Mouse (Mus musculus) kidney, embryonic 15.5 days (tissue): ENCODE results near the gene Nrxn2. TPM values are rescaled to one million over a fixed set of nuclear protein-coding genes. Genes with fewer than 3 reads are reported as not detected.

Experiments
- ATAC-seq: fragments of 200-750 bp; cut with Nextera tagmentation; replicated peaks from 2 replicates; pipeline ENCODE4 v1.8.0; 2017; ENCODE audit warnings: moderate TSS enrichment; ENCODE audit not compliant: low FRiP score
- H3K27ac ChIP-seq: fragments of 300-500 bp; sonication (generic); 2 replicates; pipeline ENCODE4 v1.5.1; 2015; ENCODE audit warnings: mild to moderate bottlenecking, inconsistent platforms
- H3K27me3 ChIP-seq: fragments of 300-500 bp; sonication (generic); 2 replicates; pipeline ENCODE4 v1.6.1; 2015; ENCODE audit warnings: inconsistent platforms
- H3K36me3 ChIP-seq: fragments of 300-500 bp; sonication (generic); 2 replicates; pipeline ENCODE4 v1.6.1; 2015; ENCODE audit warnings: inconsistent platforms
- H3K4me1 ChIP-seq: fragments of 300-500 bp; sonication (generic); 2 replicates; pipeline ENCODE4 v1.6.1; 2015; ENCODE audit warnings: inconsistent platforms
- H3K4me2 ChIP-seq: fragments of 300-500 bp; sonication (generic); 2 replicates; pipeline ENCODE4 v1.6.1; 2015; ENCODE audit warnings: moderate library complexity, mild to moderate bottlenecking, inconsistent platforms
- H3K4me3 ChIP-seq: fragments of 300-500 bp; sonication (generic); replicated peaks from 2 replicates; pipeline ENCODE4 v1.5.1; 2015; ENCODE audit warnings: mild to moderate bottlenecking, inconsistent platforms
- H3K9ac ChIP-seq: fragments of 300-500 bp; sonication (generic); 2 replicates; pipeline ENCODE4 v1.6.1; 2015; ENCODE audit warnings: mild to moderate bottlenecking, inconsistent platforms
- H3K9me3 ChIP-seq: fragments of 300-500 bp; sonication (generic); replicated peaks from 2 replicates; pipeline ENCODE4 v1.6.1; 2016; ENCODE audit warnings: inconsistent platforms
- WGBS: fragments of 180-500 bp; shearing (Covaris S2); methylation state at CpG from one replicate; pipeline ENCODE4 v1.1.7; 2015; ENCODE audit warnings: mixed read lengths; 5-methylcytosine and 5-hydroxymethylcytosine counted together
- polyA plus RNA-seq: library from polyadenylated mRNA; unstranded; fragments of >200 nt; fragmentation: Nextera tagmentation; extraction: Ambion mirVana; gene quantifications from 2 replicates; pipeline ENCODE4 v1.2.1, GENCODE M21; 2015

Nrxn2 gene
- polyA plus RNA-seq, 1 experiment from 2014 or later: 6.3 TPM

DNA sequence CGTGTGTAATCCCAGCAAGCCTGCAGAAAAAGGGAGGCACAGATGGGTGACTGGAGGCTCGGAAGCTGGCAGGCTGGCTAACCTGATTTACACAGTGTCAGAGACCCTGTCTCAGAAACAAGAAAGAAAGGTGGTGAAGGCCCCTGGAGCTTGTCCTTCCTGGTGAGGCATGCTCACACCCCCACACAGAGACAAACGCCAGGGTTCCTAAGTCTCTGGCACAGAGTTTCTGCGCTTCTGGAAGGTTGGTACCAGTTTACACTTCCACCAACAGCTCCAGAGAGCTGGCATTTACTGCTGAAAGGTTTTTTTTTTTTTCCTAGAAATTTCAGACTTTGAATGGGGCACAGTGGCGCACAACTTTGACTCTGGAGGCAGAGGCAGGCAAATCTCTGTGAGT lies 22.3 kb upstream of the Nrxn2 start:
- Histone ChIP-seq H3K27me3 (peaks cover 12% of the 10 kb centered on the region), H3K4me2 (no peak overlapping the region), H3K9ac (no peak overlapping the region), H3K9me3 (no peaks in the 10 kb centered on the region), H3K4me1 (peaks cover 34% of the 10 kb centered on the region), H3K4me3 (no peak overlapping the region), H3K36me3 (peaks cover 8% of the 10 kb centered on the region), H3K27ac (no peak overlapping the region)
- WGBS: 64% methylated on average over 5 of the region's 5 CpGs
- ATAC-seq: no peak

GRCm38 (mm10) chr19:6397582-6398249 lies 20.8 kb upstream of the Nrxn2 start:
- Histone ChIP-seq H3K9me3 (no peaks in the 10 kb centered on the region), H3K4me2 (peak overlapping the region; percentile 91), H3K4me3 (no peak overlapping the region), H3K27me3 (peaks cover 25% of the 10 kb centered on the region), H3K36me3 (peaks cover 3% of the 10 kb centered on the region), H3K27ac (peak overlapping the region; percentile 0; the same call in 1 of the 2 replicates), H3K4me1 (peaks cover 49% of the 10 kb centered on the region), H3K9ac (0 out of 2 replicates have a peak overlapping the region, but pooled peaks have one; percentile 48)
- no peak for ATAC-seq
- 81% methylated on average over 22 of the region's 22 CpGs for WGBS

DNA sequence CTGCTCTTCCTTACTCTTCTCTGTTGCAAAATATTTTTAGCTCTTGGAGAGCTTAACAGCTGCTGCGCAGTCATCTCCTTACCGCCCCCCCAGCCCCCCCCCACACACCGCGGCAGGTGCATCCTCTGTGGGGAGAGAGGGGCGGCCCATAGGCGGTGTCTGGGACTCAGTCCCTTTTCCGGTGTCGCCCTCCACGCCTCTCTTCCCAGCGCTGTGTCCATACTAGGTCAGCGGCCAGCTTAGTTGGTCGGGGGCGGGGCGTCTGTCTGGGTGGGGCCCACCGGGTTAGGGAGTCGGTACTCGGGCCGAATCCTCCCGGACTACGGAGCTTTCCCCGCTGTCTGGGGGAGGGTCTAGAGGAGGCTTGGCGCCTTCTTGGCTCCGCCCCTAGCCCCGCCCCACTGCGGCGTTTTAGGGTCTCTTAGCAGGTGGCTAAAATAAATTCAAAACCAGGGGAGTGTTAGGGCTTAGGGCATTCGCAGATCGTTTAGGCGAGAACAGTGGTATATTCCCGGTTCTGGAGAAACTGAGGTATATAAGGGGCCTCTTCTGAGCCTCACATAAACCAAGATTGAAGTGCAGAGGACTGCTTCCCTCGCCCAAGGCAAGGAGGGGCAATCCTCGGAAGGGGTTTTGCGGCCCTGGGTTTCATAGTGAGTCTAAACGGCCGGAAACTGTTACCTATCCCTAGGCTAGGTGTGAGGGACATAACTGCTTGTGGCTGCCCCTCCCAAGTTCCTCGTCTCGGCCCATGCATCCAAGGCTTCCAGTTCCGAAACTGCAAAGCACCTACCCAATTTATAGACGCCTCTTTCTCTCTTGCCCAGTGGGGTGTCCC lies 19.9 kb upstream of the Nrxn2 start:
- no peaks in the 10 kb centered on the region for H3K36me3 ChIP-seq
- under 1% methylated on average over 38 of the region's 39 CpGs for WGBS
- peak; percentile 38 for ATAC-seq
- peak overlapping the region; percentile 54 for H3K4me3 ChIP-seq
- peaks cover 27% of the 10 kb centered on the region for H3K27me3 ChIP-seq
- H3K27ac ChIP-seq: peak overlapping the region; percentile 80
- peak overlapping the region; percentile 48 for H3K9ac ChIP-seq
- no peaks in the 10 kb centered on the region for H3K9me3 ChIP-seq
- peak overlapping the region; percentile 91 for H3K4me2 ChIP-seq
- peaks cover 58% of the 10 kb centered on the region for H3K4me1 ChIP-seq

DNA sequence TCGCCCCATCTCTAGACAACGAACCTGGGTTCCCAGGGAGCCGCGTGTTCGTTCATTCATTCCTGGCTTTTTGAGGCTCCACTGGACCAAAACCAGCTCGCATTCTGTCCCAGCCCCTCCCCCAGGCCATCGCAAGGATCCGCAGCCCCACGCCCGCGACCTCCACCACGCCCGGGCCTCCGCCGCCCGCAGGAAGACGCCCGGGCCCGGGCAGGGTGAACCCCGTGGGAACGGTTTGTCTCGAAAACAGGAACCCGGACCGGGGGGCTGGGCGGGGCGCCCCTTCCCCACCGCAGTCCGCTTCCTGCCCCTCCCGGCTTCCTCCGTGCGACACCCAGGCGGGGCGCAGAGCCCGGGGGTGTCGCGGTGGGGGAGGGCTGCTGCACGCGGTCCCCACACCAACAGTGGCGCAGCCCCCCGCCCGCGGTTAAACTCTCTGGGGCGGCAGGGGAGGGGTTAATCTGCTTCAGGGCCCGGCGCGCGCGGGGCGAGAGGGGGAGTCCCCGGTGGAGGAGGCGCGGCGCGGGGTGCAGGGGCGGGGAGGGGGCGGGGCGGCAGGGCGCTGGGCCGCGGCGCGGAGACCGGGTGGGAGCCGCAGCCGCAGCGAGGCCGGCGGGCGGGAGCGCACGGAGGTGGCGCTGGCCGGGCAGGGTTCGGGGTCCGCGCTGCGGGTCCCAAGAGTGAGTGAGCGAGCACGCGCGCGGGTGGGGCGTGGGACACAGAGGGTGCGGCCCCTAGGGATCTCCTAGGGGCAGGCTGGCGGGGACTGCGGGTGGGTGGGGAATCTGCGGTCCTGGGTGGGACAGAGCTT lies 19.0 kb upstream of the Nrxn2 start, which contains the start of gene Rasgrp2:
Gene Rasgrp2 (plus strand): TSS at position 56 of the 811 bp plus-strand sequence.
- no peaks in the 10 kb centered on the region for H3K9me3 ChIP-seq
- H3K27ac ChIP-seq: peak within 1 kb of the TSS; percentile 80
- under 1% methylated on average over 85 of the region's 87 CpGs for WGBS
- H3K4me3 ChIP-seq: peak within 1 kb of the TSS; percentile 54
- ATAC-seq: no peak
- peak within 1 kb of the TSS; percentile 48 for H3K9ac ChIP-seq
- H3K4me1 ChIP-seq: peaks cover 61% of the 10 kb centered on the region
- H3K36me3 ChIP-seq: no peaks in the 10 kb centered on the region
- peaks cover 27% of the 10 kb centered on the region for H3K27me3 ChIP-seq
- H3K4me2 ChIP-seq: peak within 1 kb of the TSS; percentile 91

DNA sequence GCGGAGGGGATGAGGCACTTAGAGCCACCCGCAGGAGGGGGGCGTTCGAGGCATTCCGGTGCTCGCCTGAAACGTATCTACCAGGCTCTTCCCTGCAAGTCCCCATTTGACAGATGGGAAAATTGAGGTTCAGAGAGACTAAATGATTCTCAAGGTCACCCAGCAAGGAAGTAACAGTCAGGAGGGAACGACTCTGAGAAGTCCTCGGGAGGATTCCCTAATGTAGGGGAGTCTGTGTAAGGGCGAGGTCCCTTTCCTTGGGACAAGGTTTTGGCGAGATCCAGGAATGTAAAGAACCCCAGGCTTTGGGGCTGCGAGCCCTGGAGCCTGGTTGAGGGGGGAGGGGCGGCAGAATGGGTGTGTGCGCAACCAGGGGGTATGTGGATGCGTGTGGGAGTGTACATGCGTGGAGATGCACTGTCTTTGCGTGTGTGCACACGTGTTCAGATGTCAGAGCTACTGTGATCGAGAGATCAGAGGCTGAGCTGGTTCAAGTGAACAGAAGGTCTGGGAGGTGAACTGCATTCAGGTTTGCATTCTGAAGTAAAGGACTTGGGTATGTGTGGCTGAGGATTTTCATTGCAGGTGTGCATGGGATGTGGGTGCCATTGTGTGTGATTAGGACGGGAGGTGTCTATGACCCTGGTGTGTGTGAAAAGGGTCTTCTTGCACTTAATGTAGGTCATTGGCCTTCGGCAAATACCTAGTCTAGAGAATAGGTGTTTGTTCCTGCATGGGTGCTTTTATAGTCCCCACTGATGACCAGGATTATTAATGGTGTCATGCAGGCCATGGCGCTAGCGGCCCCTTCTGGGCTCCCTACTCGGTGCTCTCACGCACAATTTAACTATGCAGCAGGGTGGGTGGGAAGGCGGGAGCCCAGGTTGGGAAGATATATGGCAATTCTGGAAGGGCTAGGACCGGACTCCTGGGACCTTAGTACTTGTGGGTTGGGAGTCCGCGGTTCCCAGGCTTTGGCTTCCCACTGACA lies 18.1 kb upstream of the Nrxn2 start:
- H3K27me3 ChIP-seq: peaks cover 27% of the 10 kb centered on the region
- no peaks in the 10 kb centered on the region for H3K36me3 ChIP-seq
- ATAC-seq: peak; percentile 3; the same call in 1 of the 2 replicates
- WGBS: 1% methylated on average over 29 of the region's 29 CpGs
- H3K9me3 ChIP-seq: no peaks in the 10 kb centered on the region
- H3K27ac ChIP-seq: peak overlapping the region; percentile 80
- peak overlapping the region; percentile 91 for H3K4me2 ChIP-seq
- peaks cover 66% of the 10 kb centered on the region for H3K4me1 ChIP-seq
- peak overlapping the region; percentile 54 for H3K4me3 ChIP-seq
- peak overlapping the region; percentile 48 for H3K9ac ChIP-seq

DNA sequence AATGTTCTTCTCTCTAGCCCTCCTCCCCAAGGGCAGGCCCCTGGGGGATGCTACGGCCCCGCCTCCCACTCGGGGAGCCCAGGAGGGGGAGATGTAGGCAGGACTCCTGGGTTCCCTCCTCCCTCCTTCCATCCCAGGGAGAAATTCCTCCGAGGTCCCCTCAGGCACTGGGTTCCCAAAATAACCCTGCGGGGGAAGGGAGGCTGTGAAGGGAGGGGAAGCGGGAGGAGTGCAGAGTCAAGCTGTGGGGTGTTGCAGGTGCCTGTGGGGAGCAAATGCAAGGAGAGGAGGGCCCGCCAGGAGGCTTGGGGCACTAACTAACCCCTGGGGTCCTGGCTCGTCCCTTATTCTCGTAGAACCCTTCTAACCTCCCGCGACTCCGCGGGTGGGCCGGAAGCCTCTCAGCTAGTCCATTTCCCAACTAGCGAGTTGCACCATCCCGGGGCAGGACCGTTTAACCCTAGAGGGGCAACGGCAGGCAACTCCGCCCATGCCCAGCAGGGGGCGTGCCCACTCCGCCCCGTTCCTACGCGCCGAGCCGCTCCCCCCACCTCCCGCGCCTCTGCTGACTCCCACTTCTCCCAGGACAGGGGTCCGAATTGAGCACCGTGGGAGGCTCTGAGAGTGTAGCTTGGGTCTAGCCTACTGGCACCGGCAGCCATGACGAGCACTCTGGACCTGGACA lies 17.3 kb upstream of the Nrxn2 start:
- Histone ChIP-seq H3K9me3 (no peaks in the 10 kb centered on the region), H3K36me3 (no peaks in the 10 kb centered on the region), H3K4me1 (peaks cover 66% of the 10 kb centered on the region), H3K4me2 (peak overlapping the region; percentile 91), H3K27me3 (peaks cover 27% of the 10 kb centered on the region), H3K4me3 (peak overlapping the region; percentile 54), H3K27ac (peak overlapping the region; percentile 80), H3K9ac (peak overlapping the region; percentile 37; the same call in 1 of the 2 replicates)
- under 1% methylated on average over 32 of the region's 32 CpGs for WGBS
- ATAC-seq: peak; percentile 20

DNA sequence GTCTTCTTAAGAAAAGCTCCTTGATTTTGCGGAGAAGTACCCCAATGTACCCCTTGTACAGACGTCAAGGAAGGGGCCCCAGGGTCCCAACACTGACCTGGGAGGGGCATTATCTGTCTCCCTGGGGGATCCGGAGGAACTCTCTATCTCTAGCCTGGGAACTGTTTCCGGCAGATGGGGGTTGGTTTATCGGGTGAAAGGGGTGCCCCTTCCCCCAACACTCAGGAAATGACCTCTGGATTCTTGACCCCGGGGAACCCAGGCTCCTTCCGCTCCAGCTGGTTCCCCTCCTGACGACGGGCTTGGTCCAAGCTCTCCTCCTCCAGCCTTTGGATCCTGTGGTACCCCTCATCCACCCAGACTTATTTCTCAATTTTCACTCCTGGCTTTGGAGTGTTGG lies 16.6 kb upstream of the Nrxn2 start:
- H3K9ac ChIP-seq: peak overlapping the region; percentile 37; the same call in 1 of the 2 replicates
- peaks cover 27% of the 10 kb centered on the region for H3K27me3 ChIP-seq
- no peak for ATAC-seq
- H3K4me2 ChIP-seq: peak overlapping the region; percentile 91
- no peaks in the 10 kb centered on the region for H3K36me3 ChIP-seq
- H3K27ac ChIP-seq: peak overlapping the region; percentile 80
- H3K4me3 ChIP-seq: peak overlapping the region; percentile 54
- no peaks in the 10 kb centered on the region for H3K9me3 ChIP-seq
- WGBS: 9% methylated on average over 9 of the region's 9 CpGs
- peaks cover 66% of the 10 kb centered on the region for H3K4me1 ChIP-seq

DNA sequence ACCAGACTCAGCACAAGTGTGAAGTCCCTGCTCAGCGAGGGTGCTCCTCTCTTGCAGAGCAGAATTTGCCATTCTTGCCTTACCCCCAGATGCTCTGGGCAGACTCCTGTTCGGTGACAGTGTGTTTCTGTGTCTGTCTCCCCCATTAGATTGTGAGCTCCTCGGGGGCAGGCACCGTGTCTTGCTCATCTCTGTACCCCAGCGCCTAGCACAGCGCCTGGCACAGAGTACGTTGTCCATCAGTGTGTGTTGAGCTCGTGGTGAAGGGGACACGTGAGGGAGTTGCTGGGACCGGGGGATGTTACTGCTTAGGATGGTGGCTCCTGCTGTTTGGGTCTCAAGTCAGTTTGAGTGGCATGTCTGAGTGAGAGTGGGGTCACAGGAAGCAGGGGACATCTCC lies 14.7 kb upstream of the Nrxn2 start:
- Histone ChIP-seq H3K27ac (no peak overlapping the region), H3K4me2 (no peak overlapping the region), H3K27me3 (peaks cover 27% of the 10 kb centered on the region), H3K36me3 (no peaks in the 10 kb centered on the region; the same call in 1 of the 2 replicates), H3K9ac (no peak overlapping the region), H3K4me1 (peaks cover 55% of the 10 kb centered on the region), H3K9me3 (no peaks in the 10 kb centered on the region), H3K4me3 (no peak overlapping the region)
- 83% methylated on average over 10 of the region's 10 CpGs for WGBS
- no peak for ATAC-seq

- H3K9me3 ChIP-seq: no peaks in the 10 kb centered on the region
- H3K4me3 ChIP-seq: no peak overlapping the region
- H3K9ac ChIP-seq: no peak overlapping the region
- H3K4me1 ChIP-seq: peaks cover 40% of the 10 kb centered on the region
- H3K27me3 ChIP-seq: peaks cover 23% of the 10 kb centered on the region
- no peak overlapping the region for H3K4me2 ChIP-seq
- no peaks in the 10 kb centered on the region; the same call in 1 of the 2 replicates for H3K36me3 ChIP-seq
- WGBS: 77% methylated on average over 10 of the region's 10 CpGs
- no peak for ATAC-seq
- no peak overlapping the region for H3K27ac ChIP-seq
Measured at GRCm38 (mm10) chr19:6405433-6405832, 13.1 kb upstream of the Nrxn2 start.

DNA sequence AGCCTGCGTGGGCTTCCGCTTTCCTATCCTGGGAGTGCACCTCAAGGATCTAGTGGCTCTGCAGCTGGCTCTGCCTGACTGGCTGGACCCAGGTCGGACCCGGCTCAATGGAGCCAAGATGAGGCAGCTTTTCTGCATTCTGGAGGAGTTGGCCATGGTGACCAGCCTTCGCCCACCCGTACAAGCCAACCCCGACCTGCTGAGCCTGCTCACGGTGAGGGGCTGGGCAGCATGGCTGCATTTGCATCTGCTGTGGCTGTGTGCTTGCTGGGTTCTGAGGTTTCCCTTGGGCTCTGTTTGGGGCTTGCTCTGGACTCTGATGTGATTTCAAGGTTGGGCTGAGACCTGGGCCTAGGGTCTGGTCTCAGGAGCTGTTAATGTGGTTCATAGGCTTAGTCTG lies 11.4 kb upstream of the Nrxn2 start:
- H3K27ac ChIP-seq: no peak overlapping the region
- no peak overlapping the region for H3K4me3 ChIP-seq
- H3K9ac ChIP-seq: no peak overlapping the region
- no peak overlapping the region for H3K4me2 ChIP-seq
- WGBS: 74% methylated on average over 8 of the region's 8 CpGs
- H3K9me3 ChIP-seq: no peaks in the 10 kb centered on the region
- no peaks in the 10 kb centered on the region; the same call in 1 of the 2 replicates for H3K36me3 ChIP-seq
- ATAC-seq: no peak
- H3K27me3 ChIP-seq: peaks cover 8% of the 10 kb centered on the region; the same call in 1 of the 2 replicates
- H3K4me1 ChIP-seq: peaks cover 23% of the 10 kb centered on the region
